Mouse (Mus musculus) MEL (cell line): ENCODE results near the gene Rtn2.

ENCODE experiments used
- CHD1 ChIP-seq: IDR thresholded peaks from 2 replicates; pipeline ENCODE4 v1.6.1; 2012; ENCODE audit warnings: low read depth, mild to moderate bottlenecking, inconsistent platforms, low read length, improper control_type of control experiment
- CTCF ChIP-seq, 3 experiments: IDR thresholded peaks in 2 of 3; conservative IDR thresholded peaks in 1 of 3; 2 replicates each; pipeline ENCODE4 v1.5.1; 2011 to 2012; ENCODE audit warnings: low read length in 3 of 3, low read depth in 2 of 3, mild to moderate bottlenecking in 2 of 3, improper control_type of control experiment in 1 of 3, inconsistent platforms in 1 of 3, mixed read lengths in 1 of 3, moderate library complexity in 1 of 3; ENCODE audit not compliant: control insufficient read depth in 1 of 3, insufficient read depth in 1 of 3, poor library complexity in 1 of 3, severe bottlenecking in 1 of 3
- GATA1 ChIP-seq: IDR thresholded peaks from 2 replicates; pipeline ENCODE4 v1.6.1; 2011; ENCODE audit warnings: low read depth, low read length, improper control_type of control experiment
- NELFE ChIP-seq: IDR thresholded peaks from 2 replicates; pipeline ENCODE4 v1.6.1; 2011; ENCODE audit warnings: low read depth, low read length, improper control_type of control experiment
- POLR2AphosphoS2 ChIP-seq: IDR thresholded peaks from 2 replicates; pipeline ENCODE4 v1.6.1; 2011; ENCODE audit warnings: low read length, improper control_type of control experiment
- TCF12 ChIP-seq: IDR thresholded peaks from 2 replicates; pipeline ENCODE4 v1.6.1; 2014; ENCODE audit warnings: low read depth, mild to moderate bottlenecking, inconsistent platforms, low read length, improper control_type of control experiment, moderate library complexity
- ZMIZ1 ChIP-seq: IDR thresholded peaks from 2 replicates; pipeline ENCODE4 v1.6.1; 2012; ENCODE audit warnings: low read depth, mild to moderate bottlenecking, inconsistent platforms, low read length, improper control_type of control experiment, moderate library complexity

- no peak for TF ChIP-seq ZMIZ1
- no peak for TF ChIP-seq CHD1
- no peak for TF ChIP-seq NELFE
- TF ChIP-seq GATA1, result no peak
- no peak for TF ChIP-seq CTCF (IDR thresholded peaks at IDR 0.05 in 2 of 3, conservative IDR thresholded peaks at IDR 0.05 in 1 of 3; ENCODE audit: control insufficient read depth in 1 of 3, insufficient read depth in 1 of 3, low read depth in 2 of 3, low read length in 3 of 3, poor library complexity in 1 of 3, severe bottlenecking in 1 of 3)
- no peak for TF ChIP-seq TCF12
- TF ChIP-seq POLR2AphosphoS2, result no peak
Measured at GRCm38 (mm10) chr7:19253437-19253836, 29.0 kb upstream of the Rtn2 start.
